Mouse (Mus musculus) embryonic facial prominence, embryonic 12.5 days (tissue): Measurements from ENCODE around the gene Shroom4. TPM values are rescaled to one million over a fixed set of nuclear protein-coding genes. Genes with fewer than 3 reads are reported as not detected.

Experiments
- ATAC-seq: fragments of 200-750 bp; cut with Nextera tagmentation; 2 replicates; pipeline ENCODE4 v1.8.0; 2017; ENCODE audit not compliant: insufficient number of reproducible peaks, insufficient read depth, low FRiP score, low TSS enrichment
- H3K27ac ChIP-seq: fragments of 300-500 bp; sonication (generic); 2 replicates; pipeline ENCODE4 v1.5.1; 2016; ENCODE audit warnings: mild to moderate bottlenecking
- H3K27me3 ChIP-seq: fragments of 300-500 bp; sonication (generic); 2 replicates; pipeline ENCODE4 v1.6.1; 2016; ENCODE audit warnings: mild to moderate bottlenecking, moderate library complexity
- H3K36me3 ChIP-seq: fragments of 300-500 bp; sonication (generic); 2 replicates; pipeline ENCODE4 v1.6.1; 2016; ENCODE audit warnings: mild to moderate bottlenecking
- H3K4me1 ChIP-seq: fragments of 300-500 bp; sonication (generic); 2 replicates; pipeline ENCODE4 v1.6.1; 2016
- H3K4me2 ChIP-seq: fragments of 300-500 bp; sonication (generic); replicated peaks from 2 replicates; pipeline ENCODE4 v1.6.1; 2016; ENCODE audit warnings: mild to moderate bottlenecking, moderate library complexity
- H3K4me3 ChIP-seq: fragments of 300-500 bp; sonication (generic); 2 replicates; pipeline ENCODE4 v1.5.1; 2016; ENCODE audit warnings: mild to moderate bottlenecking
- H3K9ac ChIP-seq: fragments of 300-500 bp; sonication (generic); 2 replicates; pipeline ENCODE4 v1.6.1; 2016; ENCODE audit warnings: mild to moderate bottlenecking, moderate library complexity
- H3K9me3 ChIP-seq: fragments of 300-500 bp; sonication (generic); 2 replicates; pipeline ENCODE4 v1.6.1; 2016; ENCODE audit warnings: mild to moderate bottlenecking, moderate library complexity
- WGBS: fragments of 180-500 bp; shearing (Covaris S2); methylation state at CpG from one replicate; pipeline ENCODE4 v1.1.7; 2016; 5-methylcytosine and 5-hydroxymethylcytosine counted together
- polyA plus RNA-seq: library from polyadenylated mRNA; unstranded; fragments of >200 nt; fragmentation: Nextera tagmentation; extraction: Ambion mirVana; gene quantifications from 2 replicates; pipeline ENCODE4 v1.2.1, GENCODE M21; 2016

Shroom4 gene
- polyA plus RNA-seq, 1 experiment from 2014 or later: 10.1 TPM

DNA sequence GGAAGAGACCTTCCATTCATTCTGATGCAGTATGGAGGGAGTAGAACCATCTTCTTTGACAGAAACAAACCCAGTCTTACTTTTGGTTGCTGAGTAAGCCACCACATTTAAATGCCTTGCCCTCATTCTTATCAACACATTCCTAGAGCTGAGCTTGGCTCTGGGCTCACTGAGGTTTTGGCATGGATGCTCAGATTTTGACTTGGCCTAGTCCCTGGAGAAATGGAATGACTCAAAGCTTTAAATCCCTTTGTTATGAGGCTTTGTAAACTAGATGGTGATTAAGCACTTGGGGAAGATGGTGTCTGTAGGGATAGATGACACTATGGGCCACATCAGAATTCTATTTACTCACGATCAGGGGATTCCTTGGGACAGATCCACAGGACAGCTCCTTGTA lies 102.2 kb downstream of the Shroom4 start:
- H3K27me3 ChIP-seq: no peaks in the 10 kb centered on the region
- 79% methylated on average over 1 of the region's 1 CpGs for WGBS
- ATAC-seq: no peak
- no peaks in the 10 kb centered on the region for H3K36me3 ChIP-seq
- H3K4me3 ChIP-seq: no peak overlapping the region
- no peaks in the 10 kb centered on the region for H3K9me3 ChIP-seq
- no peak overlapping the region for H3K9ac ChIP-seq
- H3K4me2 ChIP-seq: no peak overlapping the region
- no peak overlapping the region for H3K27ac ChIP-seq
- no peaks in the 10 kb centered on the region for H3K4me1 ChIP-seq

DNA sequence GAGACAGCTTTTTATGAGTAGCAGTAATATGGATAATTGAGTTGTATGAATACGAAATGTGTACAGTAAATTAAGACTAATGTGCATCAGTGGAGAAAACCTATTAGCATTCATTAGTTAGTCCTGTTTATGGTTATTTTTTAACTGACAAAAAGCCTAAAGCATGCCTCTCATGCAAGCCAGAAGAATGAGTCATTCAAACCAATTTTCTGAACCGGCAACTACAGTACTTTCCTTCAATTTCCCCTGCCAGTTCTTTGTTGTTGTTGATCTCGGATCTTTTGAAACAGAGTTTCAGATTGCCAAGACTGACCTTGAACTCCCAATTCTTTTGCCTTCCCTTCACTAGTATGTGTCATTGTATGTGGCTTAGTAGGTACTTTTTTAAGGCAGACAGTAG lies 117.6 kb downstream of the Shroom4 start:
- no peaks in the 10 kb centered on the region for H3K36me3 ChIP-seq
- H3K4me2 ChIP-seq: no peak overlapping the region
- ATAC-seq: no peak
- H3K4me1 ChIP-seq: no peaks in the 10 kb centered on the region
- WGBS: 64% methylated on average over 3 of the region's 3 CpGs
- no peaks in the 10 kb centered on the region for H3K9me3 ChIP-seq
- H3K27me3 ChIP-seq: no peaks in the 10 kb centered on the region
- H3K9ac ChIP-seq: no peak overlapping the region
- no peak overlapping the region for H3K4me3 ChIP-seq
- no peak overlapping the region for H3K27ac ChIP-seq

DNA sequence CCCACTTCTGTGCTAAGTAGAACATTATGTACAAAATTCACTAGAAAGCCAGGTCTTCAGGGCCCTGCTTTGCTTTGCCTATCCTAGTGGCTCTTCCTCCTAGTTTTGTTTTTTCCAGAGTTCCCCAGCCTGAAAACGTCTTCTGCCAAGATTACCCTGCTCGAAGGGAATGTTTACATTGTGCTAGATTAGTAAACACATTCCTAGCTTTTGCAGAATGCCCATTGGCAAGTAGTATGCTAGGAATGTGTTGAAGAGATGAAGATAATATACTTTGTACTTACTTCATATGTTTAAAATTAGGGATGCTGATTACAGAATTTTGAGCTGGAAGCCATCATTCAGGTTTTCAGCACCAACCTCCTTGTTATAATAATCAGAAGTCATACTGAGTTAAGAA lies 118.8 kb downstream of the Shroom4 start:
- H3K9ac ChIP-seq: no peak overlapping the region
- WGBS: 33% methylated on average over 2 of the region's 2 CpGs
- H3K27me3 ChIP-seq: no peaks in the 10 kb centered on the region
- H3K9me3 ChIP-seq: no peaks in the 10 kb centered on the region
- ATAC-seq: no peak
- H3K4me1 ChIP-seq: no peaks in the 10 kb centered on the region
- H3K4me2 ChIP-seq: no peak overlapping the region
- no peak overlapping the region for H3K4me3 ChIP-seq
- no peaks in the 10 kb centered on the region for H3K36me3 ChIP-seq
- H3K27ac ChIP-seq: no peak overlapping the region

DNA sequence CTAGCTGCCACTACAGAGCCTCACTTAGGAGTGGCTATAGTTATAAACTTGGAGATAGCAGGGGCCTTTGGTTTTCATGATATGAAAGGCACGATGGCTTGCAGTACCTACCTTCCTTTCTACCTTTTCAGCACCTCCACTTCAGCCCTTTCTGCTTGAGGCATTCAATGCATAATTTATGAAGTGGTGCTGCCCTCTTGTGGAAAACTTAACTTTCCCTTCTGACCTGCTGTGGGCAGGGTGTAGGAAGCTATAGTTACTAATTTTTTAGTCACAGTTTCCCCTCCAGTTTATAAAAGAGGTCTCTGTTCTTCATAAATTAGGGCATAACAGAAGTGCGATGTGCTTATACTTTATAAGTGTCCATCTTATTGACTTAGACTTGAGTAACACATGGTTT lies 123.3 kb downstream of the Shroom4 start:
- H3K27ac ChIP-seq: no peak overlapping the region
- no peak overlapping the region for H3K4me3 ChIP-seq
- WGBS: 74% methylated on average over 2 of the region's 2 CpGs
- no peaks in the 10 kb centered on the region for H3K27me3 ChIP-seq
- H3K9me3 ChIP-seq: no peaks in the 10 kb centered on the region
- H3K4me2 ChIP-seq: no peak overlapping the region
- no peaks in the 10 kb centered on the region for H3K4me1 ChIP-seq
- ATAC-seq: no peak
- H3K36me3 ChIP-seq: no peaks in the 10 kb centered on the region
- no peak overlapping the region for H3K9ac ChIP-seq

DNA sequence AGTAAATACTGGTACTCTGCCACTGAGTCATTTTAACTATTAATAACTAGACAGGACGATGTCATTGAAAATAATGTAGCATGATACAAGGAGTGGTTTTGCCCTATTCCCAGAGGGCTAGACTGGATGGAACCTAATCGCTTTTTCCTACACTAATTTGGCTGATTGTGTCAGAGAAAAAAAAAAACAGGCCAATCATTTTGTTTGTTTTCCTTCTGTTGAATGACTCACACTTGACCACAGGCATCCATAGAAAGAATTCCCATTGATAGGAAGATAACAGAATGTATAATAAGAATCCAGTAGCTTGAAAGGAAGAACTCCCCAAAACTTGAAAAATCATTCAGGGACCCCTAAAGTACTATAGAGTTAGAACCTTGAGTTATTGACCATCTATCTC lies 137.0 kb downstream of the Shroom4 start:
- H3K4me3 ChIP-seq: no peak overlapping the region
- no peaks in the 10 kb centered on the region for H3K27me3 ChIP-seq
- no peak for ATAC-seq
- no peak overlapping the region for H3K9ac ChIP-seq
- H3K4me2 ChIP-seq: no peak overlapping the region
- no peak overlapping the region for H3K27ac ChIP-seq
- no peaks in the 10 kb centered on the region for H3K9me3 ChIP-seq
- WGBS: 67% methylated on average over 2 of the region's 2 CpGs
- no peaks in the 10 kb centered on the region for H3K4me1 ChIP-seq
- no peaks in the 10 kb centered on the region for H3K36me3 ChIP-seq

GRCm38 (mm10) chrX:6537689-6538088 lies 138.0 kb downstream of the Shroom4 start:
- Histone ChIP-seq H3K4me1 (no peaks in the 10 kb centered on the region), H3K9ac (no peak overlapping the region), H3K27me3 (no peaks in the 10 kb centered on the region), H3K36me3 (no peaks in the 10 kb centered on the region), H3K4me2 (no peak overlapping the region), H3K4me3 (no peak overlapping the region), H3K27ac (no peak overlapping the region), H3K9me3 (no peaks in the 10 kb centered on the region)
- WGBS: 78% methylated on average over 2 of the region's 2 CpGs
- no peak for ATAC-seq

GRCm38 (mm10) chrX:6565066-6565465 lies 165.4 kb downstream of the Shroom4 start:
- Histone ChIP-seq H3K27me3 (no peaks in the 10 kb centered on the region), H3K27ac (no peak overlapping the region), H3K9me3 (no peaks in the 10 kb centered on the region), H3K4me3 (no peak overlapping the region), H3K9ac (no peak overlapping the region), H3K4me2 (no peak overlapping the region), H3K36me3 (no peaks in the 10 kb centered on the region), H3K4me1 (no peaks in the 10 kb centered on the region)
- 52% methylated on average over 1 of the region's 1 CpGs for WGBS
- ATAC-seq: no peak

DNA sequence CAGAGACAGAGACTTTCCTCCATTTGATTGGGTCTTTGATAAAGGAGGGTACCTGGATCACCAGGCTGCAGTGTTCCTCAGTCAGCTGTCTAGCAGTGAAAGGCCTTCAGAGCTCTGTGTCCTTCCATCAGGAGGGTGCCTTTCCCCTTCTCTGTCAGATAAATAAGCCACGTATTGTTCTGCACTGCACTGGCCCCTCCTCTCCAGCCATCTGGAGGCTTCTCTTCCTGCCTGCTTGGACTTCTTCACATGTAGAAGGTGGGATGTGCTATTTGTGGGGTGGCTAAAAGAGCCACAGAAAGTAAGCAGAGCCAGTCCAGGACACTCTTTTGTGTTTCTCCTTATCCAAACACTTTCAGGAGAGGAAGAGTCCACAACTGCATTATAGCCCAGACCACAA lies 174.9 kb downstream of the Shroom4 start:
- no peak overlapping the region for H3K27ac ChIP-seq
- H3K27me3 ChIP-seq: no peaks in the 10 kb centered on the region
- H3K9me3 ChIP-seq: no peaks in the 10 kb centered on the region
- ATAC-seq: no peak
- no peaks in the 10 kb centered on the region for H3K4me1 ChIP-seq
- H3K9ac ChIP-seq: no peak overlapping the region
- 29% methylated on average over 1 of the region's 1 CpGs for WGBS
- no peaks in the 10 kb centered on the region for H3K36me3 ChIP-seq
- H3K4me2 ChIP-seq: no peak overlapping the region
- H3K4me3 ChIP-seq: no peak overlapping the region

DNA sequence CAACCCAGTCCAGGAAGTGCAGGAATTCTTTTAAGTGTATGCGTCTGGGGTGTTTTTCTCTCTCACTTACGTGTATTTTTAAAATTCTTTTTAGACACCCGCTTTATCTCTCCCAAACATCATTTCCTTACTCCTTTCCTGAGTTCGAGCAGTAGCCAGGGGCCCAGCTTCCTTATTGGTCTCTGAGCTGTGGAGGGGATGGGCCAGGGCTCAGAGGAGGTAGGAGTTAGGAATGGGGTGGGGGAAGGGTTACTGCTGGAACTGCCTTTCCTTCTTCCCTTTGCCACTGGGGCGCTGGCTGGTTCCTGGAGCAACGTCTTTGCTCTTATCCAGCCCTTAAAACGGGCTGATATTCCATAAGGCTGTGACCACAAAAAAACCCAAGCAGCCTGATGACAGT lies 177.3 kb downstream of the Shroom4 start:
- 45% methylated on average over 7 of the region's 7 CpGs for WGBS
- no peak overlapping the region for H3K4me3 ChIP-seq
- no peaks in the 10 kb centered on the region for H3K9me3 ChIP-seq
- H3K4me1 ChIP-seq: no peaks in the 10 kb centered on the region
- no peak overlapping the region for H3K4me2 ChIP-seq
- ATAC-seq: no peak
- no peaks in the 10 kb centered on the region for H3K36me3 ChIP-seq
- no peaks in the 10 kb centered on the region for H3K27me3 ChIP-seq
- no peak overlapping the region for H3K9ac ChIP-seq
- H3K27ac ChIP-seq: no peak overlapping the region

- Histone ChIP-seq H3K9ac (no peak overlapping the region), H3K4me1 (no peaks in the 10 kb centered on the region), H3K27me3 (no peaks in the 10 kb centered on the region), H3K36me3 (peaks cover 15% of the 10 kb centered on the region), H3K27ac (no peak overlapping the region), H3K4me3 (no peak overlapping the region), H3K9me3 (no peaks in the 10 kb centered on the region), H3K4me2 (no peak overlapping the region)
- 86% methylated on average over 6 of the region's 6 CpGs for WGBS
- no peak for ATAC-seq
These were observed 181.0 kb downstream of the Shroom4 start for GRCm38 (mm10) chrX:6580671-6581070.

DNA sequence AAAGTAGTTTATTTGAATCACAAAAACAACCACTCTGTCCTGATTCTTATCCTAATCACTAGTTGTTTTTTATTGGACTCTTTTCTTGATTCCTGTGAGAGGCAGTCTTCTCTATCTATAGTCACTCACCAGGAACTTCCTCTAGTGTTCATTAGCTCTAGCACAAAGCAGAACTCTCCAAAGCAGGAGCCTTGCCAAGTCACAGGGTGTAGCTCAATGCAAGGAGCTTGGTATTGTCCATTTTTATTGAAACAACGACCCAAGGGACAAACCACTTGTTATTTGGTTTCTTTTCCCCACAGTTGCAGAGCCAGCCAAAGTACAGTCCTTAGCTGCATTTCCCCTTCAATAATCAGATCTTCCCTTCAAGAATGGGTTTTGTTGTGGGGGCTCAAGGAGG lies 181.5 kb downstream of the Shroom4 start:
- no peak overlapping the region for H3K4me2 ChIP-seq
- no peaks in the 10 kb centered on the region for H3K9me3 ChIP-seq
- H3K27ac ChIP-seq: no peak overlapping the region
- no peaks in the 10 kb centered on the region for H3K4me1 ChIP-seq
- no peak overlapping the region for H3K9ac ChIP-seq
- no peaks in the 10 kb centered on the region for H3K27me3 ChIP-seq
- WGBS: 79% methylated on average over 1 of the region's 1 CpGs
- peaks cover 15% of the 10 kb centered on the region for H3K36me3 ChIP-seq
- ATAC-seq: no peak
- H3K4me3 ChIP-seq: no peak overlapping the region

GRCm38 (mm10) chrX:6582646-6583045 lies 183.0 kb downstream of the Shroom4 start:
- H3K9ac ChIP-seq: no peak overlapping the region
- H3K27me3 ChIP-seq: no peaks in the 10 kb centered on the region
- H3K27ac ChIP-seq: no peak overlapping the region
- no peak for ATAC-seq
- H3K4me1 ChIP-seq: no peaks in the 10 kb centered on the region
- H3K4me3 ChIP-seq: no peak overlapping the region
- peaks cover 15% of the 10 kb centered on the region for H3K36me3 ChIP-seq
- H3K9me3 ChIP-seq: no peaks in the 10 kb centered on the region
- H3K4me2 ChIP-seq: no peak overlapping the region
- 87% methylated on average over 2 of the region's 2 CpGs for WGBS

DNA sequence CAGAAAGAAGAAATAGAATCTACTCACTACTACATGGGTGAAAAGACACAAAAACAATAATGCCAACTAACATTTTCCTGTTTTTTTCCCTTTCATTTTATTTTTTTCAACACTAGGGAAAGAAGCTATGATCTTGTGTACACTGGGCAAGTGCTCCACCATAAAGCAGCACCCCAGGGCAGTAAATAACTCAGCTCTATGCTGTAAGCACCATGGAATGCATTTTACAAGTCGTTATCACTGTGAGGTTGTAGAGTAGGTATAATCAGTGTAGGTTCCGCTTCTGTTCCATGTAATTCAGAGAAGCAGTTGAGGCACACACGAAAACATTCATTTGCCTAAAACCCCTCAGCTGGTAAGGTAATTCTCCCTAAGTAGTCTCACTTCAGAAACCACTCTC lies 194.5 kb downstream of the Shroom4 start:
- 86% methylated on average over 3 of the region's 3 CpGs for WGBS
- Histone ChIP-seq H3K9me3 (no peaks in the 10 kb centered on the region), H3K9ac (no peak overlapping the region), H3K27ac (no peak overlapping the region), H3K4me2 (no peak overlapping the region), H3K4me3 (no peak overlapping the region), H3K4me1 (no peaks in the 10 kb centered on the region), H3K36me3 (no peaks in the 10 kb centered on the region), H3K27me3 (no peaks in the 10 kb centered on the region)
- ATAC-seq: no peak
